Mouse (Mus musculus): ENCODE measurements around the gene Cnpy1.

- TF ChIP-seq CTCF (IDR thresholded peaks at IDR 0.05; ENCODE audit: borderline replicate concordance, control insufficient read depth, extremely low read depth, insufficient read depth, low read length, poor library complexity) (no peak), POLR2A (IDR thresholded peaks at IDR 0.05; ENCODE audit: control insufficient read depth, extremely low read depth, insufficient read depth, low read length, poor library complexity) (no peak)
Measured at GRCm38 (mm10) chr5:28159072-28159458, 86.5 kb downstream of the Cnpy1 start.

Data from thymus, adult 2 months (tissue).